Mouse (Mus musculus): ENCODE data around the gene Bcar1.

DNA sequence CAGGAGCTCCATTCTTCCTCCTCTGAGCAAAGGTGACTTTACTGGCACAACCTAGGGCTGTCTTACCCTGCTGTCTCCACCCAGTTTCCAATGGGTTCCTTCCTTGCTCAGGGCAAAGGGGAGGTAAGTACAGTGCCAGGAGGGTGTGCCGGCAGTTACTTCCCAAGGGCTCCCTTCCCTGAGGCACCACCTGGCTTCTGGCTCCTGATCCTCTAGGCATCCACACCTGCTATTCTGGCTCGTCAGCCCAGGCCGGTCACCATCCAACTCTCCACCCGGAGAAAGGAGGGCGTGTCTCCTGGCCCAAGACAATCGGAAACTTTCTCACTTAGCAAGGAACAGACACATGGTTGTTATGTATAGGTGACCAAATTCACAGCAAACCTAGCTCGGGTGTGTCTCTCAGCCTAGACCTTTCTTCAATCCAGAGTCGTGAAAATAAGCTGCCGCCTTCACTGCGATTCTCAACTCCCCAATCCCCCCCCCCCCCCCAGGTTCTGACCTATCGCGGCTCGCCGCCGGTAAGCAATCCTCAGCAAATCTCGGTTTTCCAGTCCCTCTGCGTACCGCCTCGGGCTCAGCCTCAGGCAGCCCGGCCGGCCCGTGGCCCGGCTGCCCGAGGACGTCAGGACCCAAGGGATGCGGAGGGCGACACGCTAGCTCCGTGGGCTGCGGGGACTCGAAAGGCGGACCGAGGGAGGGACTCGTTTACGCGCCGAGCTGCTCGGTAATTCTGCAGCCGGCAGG lies 12.2 kb downstream of the Bcar1 start:
- no peak for TF ChIP-seq CTCF (IDR thresholded peaks at IDR 0.05; ENCODE audit: insufficient read depth, low read depth, low read length)
- no peak for TF ChIP-seq POLR2A (IDR thresholded peaks at IDR 0.05; ENCODE audit: insufficient read depth, low read depth, low read length)

All from olfactory bulb, adult 2 months (tissue).